Mouse (Mus musculus): ENCODE measurements around the gene Mcf2l.

Mcf2l gene

DNA sequence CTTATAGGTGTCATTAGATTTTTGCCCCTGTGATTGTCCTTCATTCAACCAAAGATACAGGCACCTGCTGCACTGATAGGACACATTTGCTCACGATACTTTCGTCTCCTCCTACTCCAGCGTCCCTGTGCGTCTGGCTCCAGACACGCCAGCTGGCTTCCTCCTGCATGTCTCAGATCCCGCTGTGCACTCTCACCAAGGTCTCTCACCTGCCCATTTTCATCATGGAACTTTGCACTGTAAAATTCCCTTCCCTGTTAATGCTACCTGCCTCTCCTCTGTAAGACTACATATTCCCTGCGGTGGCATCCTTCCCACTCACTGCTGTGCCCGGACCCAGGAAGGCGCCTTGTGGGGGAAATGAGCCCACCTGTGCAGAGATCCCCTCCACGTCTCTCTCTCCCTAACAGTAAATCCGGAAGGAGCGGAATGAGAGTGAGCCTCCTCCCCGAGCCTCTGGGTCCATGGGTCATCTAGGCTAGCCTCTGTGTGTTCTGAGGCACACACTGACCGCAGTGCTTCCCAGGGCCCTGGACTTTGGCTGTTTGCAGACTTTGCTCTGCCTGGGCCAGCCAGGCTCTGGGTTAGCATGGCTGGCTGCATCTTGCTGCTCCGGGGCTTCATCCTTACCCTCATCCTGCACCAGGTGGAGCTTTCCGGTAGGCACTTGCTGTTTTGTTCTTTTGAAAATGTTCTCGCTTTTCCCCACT lies 187.0 kb downstream of the Mcf2l start, which contains the start of gene Proz:
Proz (plus strand) TSS at position 474 of the 710 bp plus-strand sequence.
- DNase-seq (ENCODE audit: extremely low spot score, low spot score) = no peak

DNA sequence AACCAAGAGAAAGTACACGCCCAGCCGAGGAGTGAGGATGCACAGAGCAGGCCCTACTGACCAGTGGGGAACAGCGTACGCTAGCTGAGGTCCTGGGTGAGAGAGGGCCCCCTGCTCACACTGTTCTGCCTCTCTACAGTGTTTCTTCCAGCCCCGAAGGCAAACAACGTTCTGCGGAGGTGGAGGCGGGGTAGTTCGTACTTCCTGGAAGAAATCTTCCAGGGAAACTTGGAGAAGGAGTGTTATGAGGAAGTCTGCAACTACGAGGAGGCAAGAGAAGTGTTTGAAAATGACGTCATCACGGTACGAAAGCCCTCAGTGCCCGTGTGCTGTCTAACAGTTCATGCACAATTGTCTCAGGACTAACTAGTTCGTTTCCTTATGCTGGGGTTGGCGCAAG lies 189.5 kb downstream of the Mcf2l start:
- DNase-seq (ENCODE audit: extremely low spot score, low spot score) = no peak

Data from neural tube, embryonic 10.5 days (tissue).